Mouse (Mus musculus): ENCODE measurements around the gene Dusp1.

DNA sequence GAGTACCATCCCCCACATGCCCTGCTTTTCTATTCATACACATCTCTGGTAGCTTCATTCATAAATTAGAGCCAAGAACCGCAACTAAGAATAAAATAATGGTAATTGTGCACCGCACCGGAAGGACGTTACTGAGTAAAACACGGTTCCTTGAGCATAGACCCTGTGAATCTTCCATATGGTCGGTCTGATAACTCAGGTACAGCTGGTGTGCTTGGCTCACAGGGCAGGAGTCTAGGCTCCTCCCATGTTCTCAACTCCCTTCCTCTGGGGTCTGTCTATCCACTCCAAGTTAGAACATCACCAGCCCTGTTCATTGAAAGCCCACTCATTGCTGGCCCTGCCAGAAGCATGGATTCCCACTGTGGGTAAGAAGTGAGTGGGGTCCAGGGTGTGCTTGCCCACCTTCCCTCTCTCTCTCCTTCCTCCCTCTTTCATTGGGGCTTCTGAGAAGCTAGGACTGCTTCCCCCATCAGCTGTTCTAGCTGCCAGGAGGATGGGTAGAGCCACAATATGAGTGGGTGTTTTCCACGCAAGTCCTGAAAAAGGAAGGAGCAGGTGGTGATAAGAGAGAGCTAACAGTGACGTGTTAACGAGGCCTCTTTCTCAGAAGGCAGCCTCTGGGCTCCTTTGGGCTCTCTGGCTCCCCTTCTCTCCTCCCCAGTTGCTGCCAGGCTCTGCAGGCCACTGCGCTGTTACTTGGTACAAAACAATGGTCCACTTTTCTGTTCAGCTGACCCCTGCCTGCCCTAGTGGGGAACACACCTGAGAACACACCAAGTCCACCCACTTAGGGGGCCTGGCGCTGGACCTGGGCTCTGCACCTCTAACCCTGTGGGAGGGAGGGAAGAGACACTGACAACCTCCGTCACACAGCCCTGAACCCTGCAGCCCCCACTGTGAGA is 14.1 kb upstream of the Dusp1 start:
- TF ChIP-seq CTCF (IDR thresholded peaks at IDR 0.05; ENCODE audit: low read depth): no peak
- TF ChIP-seq EP300 (IDR thresholded peaks at IDR 0.05; ENCODE audit: low read depth): no peak
